Mouse (Mus musculus): Measurements from ENCODE around the gene Maml3. TPM values are rescaled to one million over a fixed set of nuclear protein-coding genes. Genes with fewer than 3 reads are reported as not detected.

Gene Maml3
- polyA plus RNA-seq, 1 experiment from 2014 or later = 5.6 TPM

- H3K4me1 ChIP-seq (ENCODE audit: insufficient read depth, low read depth, low read length) = no peaks in the 10 kb centered on the region
- H3K4me2 ChIP-seq (replicated peaks; ENCODE audit: low read depth, low read length) = peak overlapping the region; percentile 37; the same call in 1 of the 2 replicates
- H3K9ac ChIP-seq (replicated peaks; ENCODE audit: low read depth) = no peak overlapping the region
- no peaks in the 10 kb centered on the region for H3K9me3 ChIP-seq (ENCODE audit: low read length)
- no peaks in the 10 kb centered on the region for H3K27me3 ChIP-seq (replicated peaks; ENCODE audit: insufficient read depth, low read length)
- H3K36me3 ChIP-seq (ENCODE audit: insufficient read depth, low read length) = no peaks in the 10 kb centered on the region
- ATAC-seq = no peak
- TF ChIP-seq CTCF (IDR thresholded peaks at IDR 0.05) (no peak), EP300 (IDR thresholded peaks at IDR 0.05) (no peak)
- 71% methylated on average over 5 of the region's 5 CpGs for WGBS
- H3K27ac ChIP-seq (ENCODE audit: low read length) = no peak overlapping the region
- DNase-seq (ENCODE audit: low spot score) = no peak
- no peak overlapping the region; the same call in 1 of the 2 replicates for H3K4me3 ChIP-seq (ENCODE audit: low read depth, low read length)
Measured at GRCm38 (mm10) chr3:52018103-52018439, 86.8 kb downstream of the Maml3 start.

GRCm38 (mm10) chr3:52017439-52018102 is 87.3 kb downstream of the Maml3 start:
- 29% methylated on average over 17 of the region's 17 CpGs for WGBS
- DNase-seq (ENCODE audit: low spot score) = peak; percentile 55
- H3K9me3 ChIP-seq (ENCODE audit: low read length) = no peaks in the 10 kb centered on the region
- no peak overlapping the region; the same call in 1 of the 2 replicates for H3K27ac ChIP-seq (ENCODE audit: low read length)
- no peaks in the 10 kb centered on the region for H3K27me3 ChIP-seq (replicated peaks; ENCODE audit: insufficient read depth, low read length)
- peak overlapping the region; percentile 37; the same call in 1 of the 2 replicates for H3K4me2 ChIP-seq (replicated peaks; ENCODE audit: low read depth, low read length)
- no peak overlapping the region; the same call in 1 of the 2 replicates for H3K4me3 ChIP-seq (ENCODE audit: low read depth, low read length)
- no peaks in the 10 kb centered on the region for H3K36me3 ChIP-seq (ENCODE audit: insufficient read depth, low read length)
- no peak overlapping the region for H3K9ac ChIP-seq (replicated peaks; ENCODE audit: low read depth)
- H3K4me1 ChIP-seq (ENCODE audit: insufficient read depth, low read depth, low read length) = no peaks in the 10 kb centered on the region
- TF ChIP-seq CTCF (IDR thresholded peaks at IDR 0.05) (no peak), EP300 (IDR thresholded peaks at IDR 0.05) (no peak)
- peak; percentile 48 for ATAC-seq

GRCm38 (mm10) chr3:52016178-52016577 is 88.7 kb downstream of the Maml3 start:
- Histone ChIP-seq H3K36me3 (ENCODE audit: insufficient read depth, low read length) (no peaks in the 10 kb centered on the region), H3K4me2 (replicated peaks; ENCODE audit: low read depth, low read length) (no peak overlapping the region), H3K4me1 (ENCODE audit: insufficient read depth, low read depth, low read length) (no peaks in the 10 kb centered on the region), H3K9me3 (ENCODE audit: low read length) (no peaks in the 10 kb centered on the region), H3K27me3 (replicated peaks; ENCODE audit: insufficient read depth, low read length) (no peaks in the 10 kb centered on the region), H3K27ac (ENCODE audit: low read length) (no peak overlapping the region), H3K9ac (replicated peaks; ENCODE audit: low read depth) (no peak overlapping the region), H3K4me3 (ENCODE audit: low read depth, low read length) (no peak overlapping the region)
- 87% methylated on average over 3 of the region's 3 CpGs for WGBS
- DNase-seq (ENCODE audit: low spot score) (no peak), ATAC-seq (no peak)
- TF ChIP-seq CTCF (IDR thresholded peaks at IDR 0.05) (no peak), EP300 (IDR thresholded peaks at IDR 0.05) (no peak)

- no peaks in the 10 kb centered on the region for H3K36me3 ChIP-seq (ENCODE audit: insufficient read depth, low read length)
- no peaks in the 10 kb centered on the region for H3K27me3 ChIP-seq (replicated peaks; ENCODE audit: insufficient read depth, low read length)
- no peaks in the 10 kb centered on the region for H3K4me1 ChIP-seq (ENCODE audit: insufficient read depth, low read depth, low read length)
- TF ChIP-seq CTCF (IDR thresholded peaks at IDR 0.05) = no peak
- TF ChIP-seq EP300 (IDR thresholded peaks at IDR 0.05) = no peak
- H3K9ac ChIP-seq (replicated peaks; ENCODE audit: low read depth) = no peak overlapping the region
- DNase-seq (ENCODE audit: low spot score) (no peak), ATAC-seq (no peak)
- H3K27ac ChIP-seq (ENCODE audit: low read length) = no peak overlapping the region
- 89% methylated on average over 1 of the region's 1 CpGs for whole genome bisulfite sequencing
- no peaks in the 10 kb centered on the region for H3K9me3 ChIP-seq (ENCODE audit: low read length)
- no peak overlapping the region for H3K4me3 ChIP-seq (ENCODE audit: low read depth, low read length)
- H3K4me2 ChIP-seq (replicated peaks; ENCODE audit: low read depth, low read length) = no peak overlapping the region
Measured at GRCm38 (mm10) chr3:52015556-52015955, 89.3 kb downstream of the Maml3 start.

GRCm38 (mm10) chr3:52011032-52011710 is 93.7 kb downstream of the Maml3 start:
- 53% methylated on average over 9 of the region's 9 CpGs for WGBS
- no peak overlapping the region for H3K4me2 ChIP-seq (replicated peaks; ENCODE audit: low read depth, low read length)
- no peaks in the 10 kb centered on the region for H3K9me3 ChIP-seq (ENCODE audit: low read length)
- H3K9ac ChIP-seq (replicated peaks; ENCODE audit: low read depth) = no peak overlapping the region
- TF ChIP-seq EP300 (IDR thresholded peaks at IDR 0.05) (no peak), CTCF (IDR thresholded peaks at IDR 0.05) (no peak)
- ATAC-seq = peak; percentile 77
- 0 out of 2 replicates have a peak overlapping the region, but pooled peaks have one; percentile 26 for H3K27ac ChIP-seq (ENCODE audit: low read length)
- no peaks in the 10 kb centered on the region for H3K36me3 ChIP-seq (ENCODE audit: insufficient read depth, low read length)
- peaks cover 8% of the 10 kb centered on the region; the same call in 1 of the 2 replicates for H3K4me1 ChIP-seq (ENCODE audit: insufficient read depth, low read depth, low read length)
- no peaks in the 10 kb centered on the region for H3K27me3 ChIP-seq (replicated peaks; ENCODE audit: insufficient read depth, low read length)
- H3K4me3 ChIP-seq (ENCODE audit: low read depth, low read length) = no peak overlapping the region
- DNase-seq (ENCODE audit: low spot score) = peak; percentile 87

GRCm38 (mm10) chr3:52009321-52009720 is 95.6 kb downstream of the Maml3 start:
- ATAC-seq (0 out of 2 replicates have a peak, but pooled peaks have one; percentile 10), DNase-seq (ENCODE audit: low spot score) (no peak)
- Histone ChIP-seq H3K36me3 (ENCODE audit: insufficient read depth, low read length) (no peaks in the 10 kb centered on the region), H3K9me3 (ENCODE audit: low read length) (no peaks in the 10 kb centered on the region), H3K27me3 (replicated peaks; ENCODE audit: insufficient read depth, low read length) (no peaks in the 10 kb centered on the region), H3K27ac (ENCODE audit: low read length) (no peak overlapping the region), H3K4me2 (replicated peaks; ENCODE audit: low read depth, low read length) (no peak overlapping the region), H3K4me1 (ENCODE audit: insufficient read depth, low read depth, low read length) (peaks cover 8% of the 10 kb centered on the region; the same call in 1 of the 2 replicates), H3K9ac (replicated peaks; ENCODE audit: low read depth) (no peak overlapping the region), H3K4me3 (ENCODE audit: low read depth, low read length) (no peak overlapping the region)
- 42% methylated on average over 6 of the region's 6 CpGs for WGBS
- TF ChIP-seq EP300 (IDR thresholded peaks at IDR 0.05) = no peak
- peak; percentile 52 for TF ChIP-seq CTCF (IDR thresholded peaks at IDR 0.05)

All from lung, postnatal 0 days (tissue).